Mouse (Mus musculus): ENCODE measurements around the gene Gm20662.

The Gm20662 gene

DNA sequence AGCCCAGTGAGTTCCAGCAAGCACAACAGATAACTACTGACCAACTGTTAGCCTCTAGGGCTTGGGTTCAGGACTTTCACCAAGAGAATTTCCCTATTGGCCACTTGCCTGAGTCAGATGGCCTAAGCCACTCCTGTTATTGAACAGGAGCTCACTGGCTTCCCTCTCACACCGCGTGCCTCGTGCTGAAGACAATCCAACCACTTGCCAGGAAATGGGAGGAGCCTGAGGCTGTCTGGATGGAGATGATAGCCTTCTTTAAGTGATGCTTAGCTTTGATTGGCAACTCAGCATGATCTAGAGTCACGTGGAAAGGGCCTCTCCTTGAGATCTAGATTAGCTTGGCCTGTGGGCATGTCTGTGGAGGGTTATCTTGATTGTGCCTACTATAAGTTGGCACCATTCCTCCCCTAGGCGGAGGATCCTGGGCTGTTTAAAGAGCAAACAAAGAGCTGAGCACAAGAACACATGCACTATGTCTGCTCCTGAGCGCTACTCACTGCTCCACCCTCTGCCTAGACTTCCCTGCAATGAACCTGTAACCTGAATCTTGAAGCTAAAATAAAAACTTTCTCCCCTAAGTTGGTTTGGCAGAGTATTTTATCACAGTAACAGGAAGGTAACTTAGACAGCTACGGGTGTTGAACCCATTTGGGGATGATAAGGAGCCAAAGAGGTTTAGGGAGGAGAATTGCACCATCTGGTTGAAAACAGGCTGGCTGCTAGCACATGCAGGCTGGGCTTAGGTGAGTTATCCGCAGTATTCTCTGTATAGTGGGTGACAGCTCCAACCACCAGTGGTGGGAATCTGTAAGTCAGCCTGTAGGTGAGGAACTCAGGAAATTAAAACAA lies 24.2 kb upstream of the Gm20662 start:
- in situ Hi-C loops (cut with MboI; ENCODE audit: unreplicated experiment in 2 of 2), result no loop called here

DNA sequence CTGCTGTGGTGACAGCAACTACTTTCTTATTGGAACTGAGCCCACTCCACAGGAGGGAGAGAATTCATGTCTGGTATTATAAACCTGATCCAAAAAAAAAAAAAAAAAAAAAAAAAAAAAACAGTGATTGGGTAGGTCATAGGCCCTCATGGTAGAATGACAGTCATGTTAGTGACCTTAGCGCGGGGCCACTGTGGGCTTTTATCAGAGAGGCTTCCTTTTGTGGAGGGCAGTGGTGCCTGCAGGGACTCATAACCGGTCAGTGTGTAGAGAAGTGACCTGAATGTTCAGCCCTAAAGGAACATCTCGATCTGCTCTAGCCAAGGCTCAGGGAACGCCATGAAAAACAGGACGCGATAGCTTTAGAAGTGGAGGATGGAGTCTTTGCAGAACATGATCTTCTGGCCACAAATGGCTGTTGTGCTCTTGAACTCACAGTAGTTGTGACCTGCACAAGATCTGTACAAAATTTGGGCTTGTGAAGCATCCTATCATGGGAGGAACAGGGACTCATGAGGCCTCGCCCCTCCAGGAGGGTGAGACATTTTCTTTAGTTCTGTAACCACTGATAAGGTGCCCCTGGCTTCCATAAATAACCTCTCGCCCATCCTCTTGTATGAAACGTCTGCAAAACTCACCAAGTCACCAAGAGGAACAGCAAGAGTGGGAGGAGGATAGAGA lies 21.5 kb upstream of the Gm20662 start:
- in situ Hi-C loops (cut with MboI; ENCODE audit: unreplicated experiment in 2 of 2), result no loop called here

DNA sequence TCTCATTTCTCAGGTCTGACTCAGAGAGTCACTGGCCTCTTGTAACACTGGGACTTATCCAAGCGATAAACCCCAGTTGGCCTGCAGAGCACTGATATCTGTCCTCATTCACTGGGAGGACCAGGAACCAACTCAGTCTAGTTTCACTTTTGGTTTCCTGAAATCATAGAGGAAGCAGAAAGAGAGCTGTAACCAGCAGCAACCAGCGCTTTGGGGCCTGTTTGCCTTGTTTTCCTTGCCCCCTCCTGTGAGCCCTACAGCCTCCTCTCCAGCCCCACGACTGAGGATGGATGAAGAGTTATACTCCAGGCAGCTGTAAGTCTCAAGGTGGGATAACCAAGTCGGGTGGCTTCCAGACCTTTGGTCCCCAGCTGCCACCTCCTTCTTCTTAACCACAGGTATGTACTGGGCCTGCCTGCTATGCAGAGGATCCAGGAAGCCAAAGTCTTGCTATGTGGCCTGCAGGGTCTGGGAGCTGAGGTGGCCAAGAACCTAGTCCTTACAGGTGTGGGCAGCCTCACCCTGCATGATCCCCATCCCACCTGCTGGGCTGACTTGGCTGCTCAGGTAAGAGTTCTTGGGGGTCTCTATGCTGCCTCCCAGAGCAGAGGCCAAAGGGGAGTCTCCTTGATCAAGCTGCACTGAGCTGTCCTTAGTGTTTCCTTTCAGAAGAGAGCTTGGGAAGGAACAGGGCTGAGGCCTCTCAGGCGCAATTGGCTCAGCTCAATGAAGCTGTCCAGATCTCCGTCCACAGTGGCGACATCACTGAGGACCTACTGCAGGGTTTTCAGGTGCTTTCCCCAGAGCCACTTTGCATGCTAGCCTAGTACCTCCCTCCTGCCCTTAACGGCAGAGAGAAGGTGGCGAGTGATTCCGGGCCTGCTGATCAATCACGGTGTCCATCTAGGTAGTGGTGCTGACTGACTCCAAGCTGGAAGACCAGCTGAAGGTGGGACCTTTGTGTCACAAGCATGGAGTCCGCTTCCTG lies 20.5 kb upstream of the Gm20662 start, which contains the start of gene Uba7:
Uba7 (plus strand) TSS at position 107 of the 988 bp plus-strand sequence.
- in situ Hi-C loops (cut with MboI; ENCODE audit: unreplicated experiment in 2 of 2), result no loop called here

DNA sequence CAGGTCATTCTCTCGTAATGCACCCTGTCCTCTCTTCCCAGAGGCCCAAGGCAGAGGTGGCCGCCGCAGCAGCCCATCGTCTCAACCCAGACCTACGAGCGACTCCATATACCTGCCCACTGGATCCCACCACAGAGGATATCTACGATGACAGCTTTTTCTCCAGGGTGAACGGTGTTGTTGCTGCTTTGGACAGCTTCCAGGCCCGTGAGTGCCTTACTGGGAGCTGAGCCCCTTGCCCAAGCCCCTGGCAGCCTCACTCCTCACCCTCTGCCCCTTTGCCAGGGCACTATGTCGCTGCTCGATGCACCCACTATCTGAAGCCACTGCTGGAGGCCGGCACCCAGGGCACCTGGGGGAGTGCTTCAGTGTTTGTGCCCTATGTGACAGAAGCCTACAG lies 17.3 kb upstream of the Gm20662 start:
- in situ Hi-C loops (cut with MboI; ENCODE audit: unreplicated experiment in 2 of 2), result no loop called here

DNA sequence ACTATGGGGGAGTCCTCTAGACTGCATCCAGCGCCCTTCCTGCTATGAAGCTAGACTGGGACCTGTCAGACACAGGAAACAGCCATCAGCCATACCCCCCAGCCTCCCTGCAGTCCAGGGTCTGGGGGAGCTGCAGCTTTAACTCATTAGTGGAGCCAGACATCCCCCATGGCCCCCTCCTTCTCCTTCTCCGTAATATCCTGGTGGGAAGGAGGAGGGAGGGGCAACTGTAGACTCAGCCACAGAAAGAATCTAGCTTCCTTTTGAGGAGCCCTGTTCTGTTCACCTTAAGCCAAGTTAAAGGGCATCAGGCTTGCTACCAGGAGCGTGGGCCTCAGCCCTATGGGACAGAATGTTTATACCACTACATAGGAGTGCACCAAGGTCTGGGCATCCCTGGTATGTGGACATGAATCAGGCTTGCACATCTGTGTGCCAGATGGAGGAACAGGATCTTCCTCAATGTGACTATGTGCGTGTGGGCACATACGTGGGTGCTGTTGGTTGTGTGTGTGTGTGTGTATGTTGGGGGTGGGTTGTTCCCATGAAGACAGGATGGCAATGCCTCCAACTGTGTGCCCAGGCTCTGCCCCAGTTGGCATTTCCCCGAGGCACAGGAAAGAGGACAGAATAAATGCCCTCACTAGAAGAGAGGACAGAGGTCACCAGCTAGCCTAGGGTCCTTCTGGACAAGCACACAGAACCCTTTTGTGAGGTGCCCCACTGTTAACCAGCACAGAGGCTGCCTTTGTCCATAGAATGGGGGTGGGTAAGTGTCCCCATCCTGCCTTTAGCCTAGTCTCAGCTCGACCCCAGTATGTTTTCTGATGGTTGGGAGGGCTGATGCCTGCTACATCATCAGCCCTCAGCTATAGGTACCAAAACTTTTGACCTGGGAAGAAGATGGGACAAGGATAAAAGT lies 14.2 kb upstream of the Gm20662 start:
- in situ Hi-C loops (cut with MboI; ENCODE audit: unreplicated experiment in 2 of 2), result no loop called here

DNA sequence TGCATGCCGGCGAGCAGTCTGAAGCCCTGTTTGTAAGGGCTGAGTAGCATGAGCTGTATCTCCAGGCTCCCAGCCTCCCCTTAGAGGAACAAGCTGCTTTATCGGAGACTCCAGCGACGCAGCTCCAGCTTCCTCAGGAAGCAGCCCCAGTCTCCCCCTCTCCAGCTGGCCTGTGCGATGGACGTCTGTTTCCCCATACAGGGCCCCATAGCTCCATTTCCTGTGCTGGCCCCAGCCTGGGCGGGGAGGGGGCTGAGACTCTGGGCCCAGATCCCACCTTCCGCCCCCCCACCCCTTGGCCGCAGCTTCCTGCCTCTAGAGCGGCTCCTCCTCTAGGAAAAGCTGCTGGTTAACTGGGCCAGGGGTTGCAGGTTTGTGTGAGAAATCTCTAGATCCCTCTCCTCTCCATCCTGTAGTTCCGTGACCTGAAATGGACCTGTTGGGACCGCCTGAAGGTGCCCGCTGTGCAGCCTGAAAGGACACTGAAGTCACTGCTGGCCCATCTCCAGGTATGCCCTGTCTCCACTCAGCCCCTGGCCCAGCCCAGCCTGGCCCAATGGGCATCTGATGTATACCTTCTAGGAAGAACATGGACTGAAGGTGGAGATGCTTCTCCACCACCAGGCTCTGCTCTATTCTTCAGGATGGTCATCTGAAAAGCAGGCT lies 13.3 kb upstream of the Gm20662 start, which contains the start of gene Gm20661:
Gm20661 (plus strand) TSS at position 378 of the 666 bp plus-strand sequence.
- in situ Hi-C loops (cut with MboI; ENCODE audit: unreplicated experiment in 2 of 2), result no loop called here

DNA sequence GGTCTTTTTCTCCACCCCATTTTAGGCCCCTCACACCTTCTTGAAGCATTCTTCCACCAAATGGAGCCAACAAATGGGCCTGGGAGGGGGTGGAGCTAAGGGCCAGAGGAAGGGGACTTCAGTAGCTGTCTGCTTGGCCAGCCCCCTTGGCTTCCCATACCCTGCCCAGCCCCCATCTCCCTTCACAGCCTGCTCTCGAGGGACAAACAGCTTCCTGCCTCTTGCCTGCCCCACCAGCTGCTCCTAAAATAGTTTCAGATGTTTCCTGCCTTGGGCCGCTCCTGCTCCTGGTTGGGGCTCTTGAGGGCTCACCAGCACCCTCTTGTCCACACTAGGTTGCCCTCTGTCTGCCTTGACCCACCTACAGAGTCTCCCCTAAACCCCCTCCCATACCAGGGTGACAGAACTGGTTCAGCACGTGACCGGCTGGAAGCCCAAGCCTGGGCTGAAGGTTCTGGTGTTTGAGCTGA lies 12.7 kb upstream of the Gm20662 start:
- in situ Hi-C loops (cut with MboI; ENCODE audit: unreplicated experiment in 2 of 2), result no loop called here

DNA sequence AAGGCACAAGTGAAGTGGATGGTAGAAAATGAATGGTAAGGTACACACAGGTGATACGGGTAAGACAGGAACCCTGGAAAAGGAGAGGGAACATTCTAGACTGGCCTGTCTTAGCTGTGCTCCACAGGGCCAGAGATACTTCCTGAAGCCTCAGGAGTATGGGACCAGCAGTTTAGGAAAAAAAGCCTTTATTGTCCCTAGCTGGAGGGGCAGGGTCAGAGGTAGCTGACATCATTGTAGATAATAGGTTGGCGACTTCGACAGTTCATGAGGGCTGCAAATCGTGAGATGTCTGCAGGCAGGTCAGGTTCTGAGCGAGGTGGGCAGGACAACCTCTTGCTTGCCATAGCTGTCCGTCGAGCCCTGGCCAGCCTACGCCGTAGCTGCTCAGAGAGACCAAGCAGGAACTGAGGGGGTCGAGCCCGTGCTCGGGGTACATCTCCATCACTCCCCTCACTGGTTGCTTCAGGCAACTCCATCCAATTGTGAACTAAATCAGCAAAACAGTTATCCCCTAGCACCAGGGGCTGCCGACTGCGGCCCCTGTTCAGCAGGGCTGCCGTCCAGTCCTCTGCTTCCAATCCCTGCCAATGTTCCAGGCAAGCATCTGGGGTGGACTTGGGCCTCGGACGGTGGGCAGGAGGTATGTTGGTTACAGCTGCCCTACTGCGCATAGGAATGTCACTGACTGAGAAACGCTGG lies 11.9 kb upstream of the Gm20662 start:
- in situ Hi-C loops (cut with MboI; ENCODE audit: unreplicated experiment in 2 of 2), result no loop called here

DNA sequence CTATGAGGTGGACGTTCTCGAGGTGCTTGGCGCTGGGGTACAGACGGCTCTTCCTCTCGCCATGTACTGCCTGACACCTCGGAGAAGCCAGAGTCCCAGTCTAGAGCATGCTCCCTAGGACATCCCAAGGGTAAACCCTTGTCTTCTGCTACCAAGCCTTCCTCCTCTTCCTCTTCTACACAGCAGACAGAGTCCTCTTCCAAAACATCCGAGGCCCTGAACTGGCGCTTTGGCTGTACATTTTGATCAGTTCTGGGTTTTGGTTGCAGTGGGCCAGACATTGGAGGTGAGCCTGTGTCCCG lies 11.4 kb upstream of the Gm20662 start:
- in situ Hi-C loops (cut with MboI; ENCODE audit: unreplicated experiment in 2 of 2), result no loop called here

DNA sequence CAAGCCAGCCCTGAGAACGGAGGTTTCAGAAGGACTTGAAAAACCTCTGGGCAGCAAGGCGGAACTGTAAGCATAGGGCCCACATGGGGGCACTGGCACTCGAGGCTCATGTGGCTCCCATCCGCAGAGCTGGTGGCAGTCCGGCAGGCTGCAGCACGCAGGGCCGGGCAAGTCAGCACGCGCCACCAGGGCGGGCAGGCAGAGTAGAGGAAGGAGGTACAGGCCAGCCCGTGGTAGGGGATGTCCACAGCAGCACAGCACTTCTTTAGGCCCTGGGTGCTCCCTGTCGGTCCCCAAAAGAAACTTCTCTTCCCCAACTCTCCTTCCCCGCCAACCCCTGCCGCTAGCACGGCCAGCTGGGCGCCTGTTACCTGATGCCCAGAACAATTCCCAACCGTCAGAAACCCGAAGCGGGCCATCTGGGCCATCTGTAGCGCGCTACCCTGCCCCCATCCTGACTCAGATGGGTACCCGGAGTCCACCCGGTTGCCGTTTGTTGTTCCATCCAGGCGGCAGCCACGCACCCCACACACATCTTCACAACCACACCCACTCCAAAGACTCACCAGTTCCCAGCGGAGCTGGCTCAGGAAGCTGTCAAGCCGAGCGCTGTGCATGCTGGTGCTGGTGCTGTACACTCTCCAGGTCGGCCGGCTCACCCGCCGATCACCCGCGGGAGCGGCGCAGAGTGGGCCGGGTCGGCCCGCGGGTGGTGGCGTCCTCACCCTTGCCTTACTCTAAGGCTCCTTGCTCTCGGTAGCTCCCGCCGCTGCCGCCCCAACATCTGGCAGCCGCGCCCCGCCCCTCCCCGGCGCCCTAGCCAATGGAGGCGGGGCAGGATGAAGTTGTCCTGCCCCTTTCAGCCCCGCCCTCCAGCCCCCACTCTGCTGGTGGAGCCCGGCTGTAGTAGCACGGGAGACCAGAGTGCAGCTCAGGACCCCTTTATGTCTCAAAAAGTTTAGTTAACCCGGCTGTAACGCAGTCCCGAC lies 10.7 kb upstream of the Gm20662 start, which contains the start of gene Inka1:
Inka1 (minus strand) TSS at position 749 of the 989 bp plus-strand sequence.
- in situ Hi-C loops (cut with MboI; ENCODE audit: unreplicated experiment in 2 of 2), result no loop called here

DNA sequence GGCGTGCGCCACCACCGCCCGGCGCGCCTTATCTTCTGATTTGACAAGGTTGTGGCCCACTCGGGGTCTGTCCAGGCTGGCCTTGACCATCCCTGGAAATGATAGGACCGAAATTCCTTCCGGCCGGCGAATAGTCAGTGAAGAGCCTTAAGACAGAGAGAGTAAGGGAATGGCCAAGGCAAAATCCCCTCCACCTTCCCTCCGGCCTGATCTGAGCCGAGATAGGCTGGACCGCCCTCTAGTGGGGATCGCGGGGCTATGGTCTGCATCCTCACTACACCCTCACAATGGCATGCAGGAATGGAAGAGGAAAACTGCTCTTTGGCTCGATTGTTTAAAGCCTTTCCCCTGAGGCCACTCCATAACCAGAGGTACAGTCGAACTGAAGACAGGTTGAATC lies 9.8 kb upstream of the Gm20662 start:
- in situ Hi-C loops (cut with MboI; ENCODE audit: unreplicated experiment in 2 of 2), result no loop called here

DNA sequence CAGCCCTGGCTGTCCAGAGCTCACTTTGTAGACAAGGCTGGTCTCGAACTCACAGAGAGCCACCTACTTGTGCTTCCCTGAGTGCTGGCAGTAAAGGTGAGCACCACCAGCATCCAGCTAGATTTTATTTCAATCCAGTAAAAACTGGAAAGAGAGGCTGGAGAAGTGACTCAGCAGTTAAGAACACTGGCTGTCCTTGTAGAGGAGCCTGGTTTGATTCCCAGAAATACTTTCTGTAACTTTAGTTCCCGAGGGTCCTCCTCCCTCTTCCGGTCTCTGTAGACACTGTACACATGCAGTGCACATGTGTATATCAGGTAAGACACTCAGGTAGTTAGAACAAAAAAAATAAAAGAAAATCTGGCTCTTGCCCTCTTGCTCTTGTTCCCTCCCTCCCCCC lies 8.2 kb upstream of the Gm20662 start:
- in situ Hi-C loops (cut with MboI; ENCODE audit: unreplicated experiment in 2 of 2), result no loop called here

DNA sequence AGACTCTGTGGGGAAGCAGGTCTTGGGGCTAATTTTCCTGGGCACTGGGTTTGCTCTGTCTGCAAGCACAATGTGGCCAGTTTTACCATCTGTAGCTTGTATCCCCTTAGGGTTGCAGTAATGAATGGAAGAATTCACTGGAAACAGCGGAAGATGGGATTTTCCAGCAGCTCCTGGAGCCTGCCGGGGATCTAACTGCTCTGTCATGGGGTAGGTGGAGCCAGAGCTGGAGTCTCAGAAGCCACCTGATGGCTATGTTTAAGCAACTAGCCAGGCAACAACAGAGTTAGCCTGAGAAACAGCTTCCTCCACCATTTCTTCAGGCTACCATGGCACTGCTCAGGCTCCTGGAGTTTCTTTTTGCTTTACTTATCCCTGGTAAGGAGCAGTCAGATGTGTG lies 4.0 kb upstream of the Gm20662 start, which contains the start of gene Cdhr4:
Cdhr4 (plus strand) TSS at position 301 of the 400 bp plus-strand sequence.
- in situ Hi-C loops (cut with MboI; ENCODE audit: unreplicated experiment in 2 of 2), result no loop called here

DNA sequence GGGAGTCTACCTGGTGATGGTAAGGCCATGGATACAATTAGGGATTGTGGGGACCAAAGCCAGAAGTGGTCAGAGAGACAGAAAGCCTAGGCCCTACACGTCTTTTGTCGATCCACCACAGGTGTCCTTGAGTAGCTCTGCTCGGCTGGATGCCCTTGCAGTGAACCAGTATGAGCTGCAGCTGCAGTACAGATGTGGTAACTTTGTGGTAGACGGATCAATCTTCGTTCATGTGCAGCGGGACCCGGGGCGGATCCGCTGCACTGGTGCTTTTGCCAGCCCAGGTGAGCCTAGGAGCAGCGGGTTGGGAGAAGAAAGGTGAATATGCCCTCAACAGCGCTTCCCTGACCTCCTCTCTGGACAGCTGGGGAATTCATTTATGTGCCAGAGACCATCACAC lies 3.1 kb upstream of the Gm20662 start:
- in situ Hi-C loops (cut with MboI; ENCODE audit: unreplicated experiment in 2 of 2), result no loop called here

DNA sequence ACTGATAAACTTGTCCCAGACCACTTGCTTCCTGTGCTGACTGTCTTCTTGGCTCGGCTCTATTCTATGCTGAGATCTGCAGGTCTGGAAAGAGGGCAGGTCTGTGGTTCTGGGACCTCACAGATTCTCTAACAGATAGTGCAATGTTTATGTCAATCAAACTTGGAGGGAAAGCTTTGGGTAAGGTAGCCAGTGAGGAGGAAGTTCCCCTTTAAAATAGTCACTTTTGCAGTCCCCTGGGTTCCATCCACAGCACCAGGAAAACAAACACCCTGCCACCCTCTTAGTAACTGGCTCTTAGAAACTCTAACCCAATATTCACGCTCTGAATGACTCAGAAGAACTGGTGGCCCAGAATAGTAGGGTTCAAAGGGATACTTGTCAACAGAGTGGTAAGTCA lies 1.7 kb upstream of the Gm20662 start:
- in situ Hi-C loops (cut with MboI; ENCODE audit: unreplicated experiment in 2 of 2), result no loop called here

DNA sequence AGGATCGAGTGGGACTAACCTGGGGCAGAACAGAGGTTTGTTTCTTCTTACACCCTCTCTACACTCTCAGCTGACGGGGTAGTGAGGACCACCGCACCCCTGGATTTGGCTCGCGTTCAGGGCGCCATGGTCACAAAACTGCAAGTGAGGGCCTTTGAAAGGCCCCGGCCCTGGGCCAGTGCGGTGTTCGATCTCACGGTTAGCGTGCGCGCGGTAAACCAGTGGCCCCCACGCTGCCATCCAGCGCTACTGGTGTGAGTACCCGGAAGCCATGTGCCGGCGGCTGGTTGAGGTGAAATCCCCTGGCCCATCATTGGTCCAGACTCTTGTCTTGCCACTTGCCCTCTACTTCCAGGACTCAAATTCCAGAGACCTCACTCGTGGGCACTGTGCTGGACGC lies 636 bp upstream of the Gm20662 start:
- in situ Hi-C loops (cut with MboI; ENCODE audit: unreplicated experiment in 2 of 2), result loop anchor here (5.0 kb wide), 1 partner anchor 33 kb away; no protein-coding TSS in a partner anchor
